Mouse (Mus musculus) CH12.LX (cell line): ENCODE data around the gene Zfp82.

Experiments used
- CTCF ChIP-seq, 2 experiments: IDR thresholded peaks in 1 of 2; conservative IDR thresholded peaks in 1 of 2; 2 replicates each; pipeline ENCODE4 v1.5.1; 2011 to 2012; ENCODE audit warnings: low read depth in 2 of 2, low read length in 2 of 2, improper control_type of control experiment in 1 of 2, inconsistent platforms in 1 of 2, mild to moderate bottlenecking in 1 of 2, moderate library complexity in 1 of 2
- HCFC1 ChIP-seq: IDR thresholded peaks from 2 replicates; pipeline ENCODE4 v1.6.1; 2012; ENCODE audit warnings: low read depth, mild to moderate bottlenecking, inconsistent platforms, low read length, improper control_type of control experiment
- MAFK ChIP-seq: IDR thresholded peaks from 2 replicates; pipeline ENCODE4 v1.6.1; 2011; ENCODE audit warnings: low read length, improper control_type of control experiment; ENCODE audit not compliant: insufficient replicate concordance
- POLR2A ChIP-seq: IDR thresholded peaks from 2 replicates; pipeline ENCODE4 v1.6.1; 2011; ENCODE audit warnings: low read depth, mild to moderate bottlenecking, improper control_type of control experiment, low read length
- RCOR1 ChIP-seq: conservative IDR thresholded peaks from 2 replicates; pipeline ENCODE4 v1.6.1; 2012; ENCODE audit warnings: low read depth, mild to moderate bottlenecking, inconsistent platforms, low read length, improper control_type of control experiment

GRCm38 (mm10) chr7:30060341-30060740 lies 12.4 kb downstream of the Zfp82 start:
- TF ChIP-seq HCFC1 (no peak), CTCF (conservative IDR thresholded peaks at IDR 0.05 in 1 of 2, IDR thresholded peaks at IDR 0.05 in 1 of 2; ENCODE audit: low read depth in 2 of 2, low read length in 2 of 2) (no peak), POLR2A (no peak), MAFK (no peak), RCOR1 (no peak)
